8 mouse cellular contexts compared by ENCODE assay signal in genomic region chr6:73221958-73222735, GRCm38 (mm10). TPM values are rescaled to one million over a fixed set of nuclear protein-coding genes. Genes with fewer than 3 reads are reported as not detected.
DNase-seq lines count a peak whose midpoint lies in the region; ATAC-seq and TF ChIP-seq lines count a peak whose summit lies in the region.

No protein-coding gene starts in this region.

- peak overlapping the region; percentile 13; the same call in 1 of the 2 replicates for H3K9ac ChIP-seq in forebrain, embryonic 12.5 days
- 0 out of 2 replicates have a peak overlapping the region, but pooled peaks have one; percentile 12 for H3K9ac ChIP-seq in intestine, postnatal 0 days (ENCODE audit: low read depth, low read length)

- no peaks in the 10 kb centered on the region for H3K36me3 ChIP-seq in forebrain, embryonic 12.5 days (replicated peaks)
- H3K36me3 ChIP-seq in intestine, postnatal 0 days (ENCODE audit: control insufficient read depth, insufficient read depth), result no peaks in the 10 kb centered on the region

- peak; percentile 64 for ATAC-seq in forebrain, embryonic 12.5 days (ENCODE audit: low FRiP score)
- peak; percentile 58 for ATAC-seq in intestine, postnatal 0 days
- ATAC-seq in megakaryocyte, adult 5-6 weeks (ENCODE audit: poor library complexity, severe bottlenecking), result peak; percentile 55; the same call in 1 of the 2 replicates

- peak overlapping the region; percentile 60 for H3K27ac ChIP-seq in left cerebral cortex, adult 2 months
- no peak overlapping the region for H3K27ac ChIP-seq in forebrain, embryonic 12.5 days
- H3K27ac ChIP-seq in intestine, postnatal 0 days (ENCODE audit: low read depth, low read length), result peak overlapping the region; percentile 37

- intact Hi-C loops in left cerebral cortex, adult 2 months (cut with DNase I), result no loop called here

- DNase-seq in left cerebral cortex, adult 2 months (ENCODE audit: extremely low spot score in 1 of 2, low spot score in 2 of 2), result peak in 1 of 2 experiments; percentile 25
- no peak for DNase-seq in left cerebral cortex, adult 11 months (ENCODE audit: low spot score)
- peak; percentile 60 for DNase-seq in brain, adult 2 months (ENCODE audit: low read depth, low spot score)
- DNase-seq in telencephalon, adult 2 months (ENCODE audit: low read depth, low spot score), result peak; percentile 29
- no peak for DNase-seq in layer of hippocampus, adult 9-10 months (ENCODE audit: low spot score)

- 36% methylated on average over 23 of the region's 23 CpGs for WGBS in forebrain, embryonic 12.5 days
- WGBS in intestine, postnatal 0 days, result 27% methylated on average over 23 of the region's 23 CpGs

- peaks cover 7% of the 10 kb centered on the region for H3K4me1 ChIP-seq in forebrain, embryonic 12.5 days
- H3K4me1 ChIP-seq in intestine, postnatal 0 days (replicated peaks; ENCODE audit: control insufficient read depth, insufficient read depth, low read length), result no peaks in the 10 kb centered on the region

- no peak for TF ChIP-seq CTCF in left cerebral cortex, adult 2 months (IDR thresholded peaks at IDR 0.05)
- no peak for TF ChIP-seq CTCF in intestine, postnatal 0 days (IDR thresholded peaks at IDR 0.05; ENCODE audit: low read depth)

- no peaks in the 10 kb centered on the region for H3K9me3 ChIP-seq in forebrain, embryonic 12.5 days
- no peaks in the 10 kb centered on the region for H3K9me3 ChIP-seq in intestine, postnatal 0 days (ENCODE audit: control insufficient read depth)

- peak overlapping the region; percentile 52 for H3K4me3 ChIP-seq in left cerebral cortex, adult 2 months
- H3K4me3 ChIP-seq in forebrain, embryonic 12.5 days (replicated peaks), result peak overlapping the region; percentile 37
- peak overlapping the region; percentile 40 for H3K4me3 ChIP-seq in intestine, postnatal 0 days (ENCODE audit: low read depth, low read length)

- 0 out of 2 replicates have a peak, but pooled peaks cover 5% of the 10 kb centered on the region for H3K27me3 ChIP-seq in forebrain, embryonic 12.5 days
- no peaks in the 10 kb centered on the region for H3K27me3 ChIP-seq in intestine, postnatal 0 days (replicated peaks; ENCODE audit: control insufficient read depth, insufficient read depth, low read length)

- H3K4me2 ChIP-seq in forebrain, embryonic 12.5 days, result peak overlapping the region; percentile 63
- peak overlapping the region; percentile 66 for H3K4me2 ChIP-seq in intestine, postnatal 0 days (replicated peaks; ENCODE audit: low read depth)

RNA-seq across cellular contexts. Expression of gene Dnah6, which starts 0.7 kb away (rescaled TPM):
- total RNA-seq in left cerebral cortex, adult 2 months (2021), result under 1 TPM; 0.41 to 0.58 TPM
- 0.12 and 0.15 TPM in 2 replicates for polyA plus RNA-seq in forebrain, embryonic 12.5 days (2016; fragmentation: Nextera tagmentation; extraction: Ambion mirVana)
- 0.08 and 0.09 TPM in 2 replicates for polyA plus RNA-seq in intestine, postnatal 0 days (2015; fragmentation: Nextera tagmentation; extraction: Ambion mirVana)
- total RNA-seq in megakaryocyte, adult 5-6 weeks (2015), result 0.11 and 0.48 TPM in 2 replicates
- 0.41 and 0.44 TPM in 2 replicates for total RNA-seq in megakaryocyte, adult 5-6 weeks (2017)

RNA-seq across cellular contexts. Expression of gene Suclg1, which starts 26.0 kb away (rescaled TPM):
- total RNA-seq in left cerebral cortex, adult 2 months (2021), result 100 to 1,000 TPM; 113 to 133 TPM
- 133 and 136 TPM in 2 replicates for polyA plus RNA-seq in forebrain, embryonic 12.5 days (2016; fragmentation: Nextera tagmentation; extraction: Ambion mirVana)
- 317 and 327 TPM in 2 replicates for polyA plus RNA-seq in intestine, postnatal 0 days (2015; fragmentation: Nextera tagmentation; extraction: Ambion mirVana)
- 55.7 and 78.0 TPM in 2 replicates for total RNA-seq in megakaryocyte, adult 5-6 weeks (2015)
- 43.4 and 45.9 TPM in 2 replicates for total RNA-seq in megakaryocyte, adult 5-6 weeks (2017)

Comparison
In these comparisons a context has a peak if more than half of its experiments do, and no peak if none do; other contexts are left out.
1. DNase-seq: peak in brain, adult 2 months (single experiment) and telencephalon, adult 2 months (single experiment); none in left cerebral cortex, adult 11 months (single experiment) and layer of hippocampus, adult 9-10 months (single experiment).
2. Peak in every context shown above with its lines, with median percentiles within 50 percentile points of each other: H3K4me3 ChIP-seq and ATAC-seq.